Comparison of ENCODE assay signal across 8 mouse cellular contexts in the genomic region with DNA sequence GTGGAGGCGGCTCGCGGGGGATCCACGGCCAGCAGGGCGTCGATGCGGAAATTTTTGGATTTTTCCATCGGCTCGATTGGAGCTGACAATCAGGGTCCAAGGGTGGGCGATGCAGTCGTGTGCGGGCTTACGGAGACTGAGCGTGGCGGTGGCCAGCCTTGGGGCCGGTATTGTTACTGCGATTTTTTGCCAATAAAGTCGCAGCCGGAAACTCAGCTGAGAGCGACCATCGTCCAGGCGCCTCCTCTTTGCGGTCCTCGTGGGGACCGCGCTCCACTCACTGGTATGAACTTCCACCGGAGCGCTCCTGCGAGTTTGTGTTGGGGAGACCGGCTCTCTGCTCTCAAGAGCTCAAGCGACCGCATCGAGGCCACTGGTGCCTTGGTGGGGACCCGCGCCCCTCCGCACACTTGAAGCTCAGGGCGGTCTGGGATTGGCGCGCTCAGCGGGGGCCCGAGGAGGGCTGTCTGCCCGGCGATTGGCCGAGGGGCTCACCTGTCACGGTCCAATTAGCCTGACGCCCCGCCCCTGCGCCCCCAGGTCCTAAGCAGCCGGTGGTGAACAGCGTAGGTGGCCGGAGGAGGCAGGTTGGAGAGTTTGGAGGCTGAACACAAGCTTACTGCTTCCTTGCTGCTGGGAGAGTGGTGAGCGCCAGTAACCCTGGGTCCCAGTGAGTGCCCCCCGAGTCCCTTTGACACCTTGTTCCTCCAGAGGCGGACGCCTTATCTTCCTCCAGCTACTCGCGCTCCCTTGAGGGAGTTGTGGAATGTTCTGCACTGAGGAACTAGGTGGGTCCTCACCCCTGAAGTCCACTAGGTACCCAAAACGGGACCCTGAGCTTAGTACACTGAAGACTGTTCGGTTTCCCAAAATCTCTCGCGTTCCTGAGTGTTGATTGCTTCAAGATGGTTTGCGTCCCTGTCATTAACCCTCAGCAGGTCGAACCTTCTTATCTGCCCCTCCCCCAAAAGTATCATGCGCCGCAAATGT. TPM values are rescaled to one million over a fixed set of nuclear protein-coding genes. Genes with fewer than 3 reads are reported as not detected.
DNase-seq lines count a peak whose midpoint lies in the region; ATAC-seq and TF ChIP-seq lines count a peak whose summit lies in the region.

TSS of gene Mnx1 (minus strand) at position 263 of the 990 bp plus-strand sequence.

- H3K4me1 ChIP-seq in lung, embryonic 14.5 days (ENCODE audit: insufficient read depth), result no peaks in the 10 kb centered on the region
- peaks cover 36% of the 10 kb centered on the region for H3K4me1 ChIP-seq in forebrain, embryonic 10.5 days
- H3K4me1 ChIP-seq in limb, embryonic 14.5 days (ENCODE audit: control insufficient read depth, insufficient read depth, low read length), result peaks cover 10% of the 10 kb centered on the region; the same call in 1 of the 2 replicates
- H3K4me1 ChIP-seq in stomach, embryonic 16.5 days (ENCODE audit: control insufficient read depth, insufficient read depth, low read length), result peaks cover 10% of the 10 kb centered on the region; the same call in 1 of the 2 replicates

- H3K4me2 ChIP-seq in lung, embryonic 14.5 days, result peak within 1 kb of the TSS; percentile 71
- peak within 1 kb of the TSS; percentile 67 for H3K4me2 ChIP-seq in limb, embryonic 14.5 days (replicated peaks; ENCODE audit: low read depth, low read length, severe bottlenecking)
- H3K4me2 ChIP-seq in stomach, embryonic 16.5 days (ENCODE audit: low read depth, low read length), result peak within 1 kb of the TSS; percentile 76

- no peak for TF ChIP-seq CTCF in lung, embryonic 14.5 days (IDR thresholded peaks at IDR 0.05; ENCODE audit: low read depth)

- ATAC-seq in lung, embryonic 14.5 days (ENCODE audit: insufficient read depth), result peak; percentile 68
- ATAC-seq in limb, embryonic 14.5 days (ENCODE audit: low FRiP score, low read depth), result peak; percentile 53; the same call in 1 of the 2 replicates
- peak; percentile 89 for ATAC-seq in stomach, embryonic 16.5 days (ENCODE audit: insufficient read depth, low FRiP score)

- peak within 1 kb of the TSS; percentile 6; the same call in 1 of the 2 replicates for H3K9ac ChIP-seq in lung, embryonic 14.5 days
- 0 out of 2 replicates have a peak within 1 kb of the TSS, but pooled peaks have one; percentile 34 for H3K9ac ChIP-seq in limb, embryonic 14.5 days (ENCODE audit: low read depth, low read length, severe bottlenecking)
- peak within 1 kb of the TSS; percentile 72 for H3K9ac ChIP-seq in stomach, embryonic 16.5 days (ENCODE audit: low read length)

- peak within 1 kb of the TSS; percentile 38 for H3K4me3 ChIP-seq in lung, embryonic 14.5 days (ENCODE audit: low read depth, low read length)
- peak within 1 kb of the TSS; percentile 41 for H3K4me3 ChIP-seq in forebrain, embryonic 10.5 days
- H3K4me3 ChIP-seq in limb, embryonic 14.5 days (replicated peaks; ENCODE audit: low read length), result peak within 1 kb of the TSS; percentile 38
- peak within 1 kb of the TSS; percentile 57 for H3K4me3 ChIP-seq in stomach, embryonic 16.5 days (replicated peaks; ENCODE audit: low read length)

- under 1% methylated on average over 65 of the region's 65 CpGs for WGBS in lung, embryonic 14.5 days
- under 1% methylated on average over 65 of the region's 65 CpGs for WGBS in forebrain, embryonic 10.5 days
- 1% methylated on average over 60 of the region's 65 CpGs for WGBS in limb, embryonic 14.5 days
- under 1% methylated on average over 65 of the region's 65 CpGs for WGBS in stomach, embryonic 16.5 days

- H3K9me3 ChIP-seq in lung, embryonic 14.5 days (ENCODE audit: low read depth, low read length), result no peaks in the 10 kb centered on the region
- no peaks in the 10 kb centered on the region for H3K9me3 ChIP-seq in forebrain, embryonic 10.5 days
- H3K9me3 ChIP-seq in limb, embryonic 14.5 days (ENCODE audit: control insufficient read depth, low read length), result no peaks in the 10 kb centered on the region
- no peaks in the 10 kb centered on the region for H3K9me3 ChIP-seq in stomach, embryonic 16.5 days (replicated peaks; ENCODE audit: control insufficient read depth, low read length)

- peaks cover 100% of the 10 kb centered on the region for H3K27me3 ChIP-seq in lung, embryonic 14.5 days (ENCODE audit: insufficient read depth, low read length)
- H3K27me3 ChIP-seq in forebrain, embryonic 10.5 days (ENCODE audit: poor library complexity, severe bottlenecking), result peaks cover 100% of the 10 kb centered on the region
- peaks cover 100% of the 10 kb centered on the region for H3K27me3 ChIP-seq in limb, embryonic 14.5 days (ENCODE audit: control insufficient read depth, insufficient read depth, low read length)
- peaks cover 84% of the 10 kb centered on the region for H3K27me3 ChIP-seq in stomach, embryonic 16.5 days (ENCODE audit: control insufficient read depth, insufficient read depth, low read length)

- peak; percentile 34 for DNase-seq in lung, embryonic 14.5 days
- DNase-seq in lung, postnatal 10 days, result no peak
- peak; percentile 55 for DNase-seq in forebrain, embryonic 10.5 days (ENCODE audit: extremely low spot score, low spot score)
- no peak for DNase-seq in limb, embryonic 14.5 days (ENCODE audit: low spot score)
- DNase-seq in left cerebral cortex, adult 11 months (ENCODE audit: low spot score), result no peak
- DNase-seq in thymus, postnatal 36 days, result no peak
- no peak for DNase-seq in adipocyte (ENCODE audit: low spot score)

- TF ChIP-seq POLR2A in limb, embryonic 14.5 days (IDR thresholded peaks at IDR 0.05; ENCODE audit: borderline replicate concordance, extremely low read depth, insufficient read depth, insufficient read length), result no peak

- no peaks in the 10 kb centered on the region for H3K36me3 ChIP-seq in lung, embryonic 14.5 days (ENCODE audit: insufficient read depth)
- no peaks in the 10 kb centered on the region for H3K36me3 ChIP-seq in forebrain, embryonic 10.5 days (replicated peaks)
- H3K36me3 ChIP-seq in limb, embryonic 14.5 days (ENCODE audit: control insufficient read depth, insufficient read depth, low read length), result no peaks in the 10 kb centered on the region
- no peaks in the 10 kb centered on the region for H3K36me3 ChIP-seq in stomach, embryonic 16.5 days (ENCODE audit: control insufficient read depth, insufficient read depth, low read length)

- no peak within 1 kb of the TSS for H3K27ac ChIP-seq in lung, embryonic 14.5 days (ENCODE audit: low read depth)
- H3K27ac ChIP-seq in forebrain, embryonic 10.5 days, result no peak within 1 kb of the TSS
- no peak within 1 kb of the TSS for H3K27ac ChIP-seq in limb, embryonic 14.5 days (replicated peaks; ENCODE audit: low read depth, low read length)
- H3K27ac ChIP-seq in stomach, embryonic 16.5 days (ENCODE audit: low read length), result peak within 1 kb of the TSS; percentile 53

RNA-seq across cellular contexts. Expression of gene Mnx1, which starts in this region (rescaled TPM):
- polyA plus RNA-seq in lung, embryonic 14.5 days (2014; fragmentation: Nextera tagmentation; extraction: Ambion mirVana), result not detected in 2 replicates
- not detected in 2 replicates for polyA plus RNA-seq in forebrain, embryonic 10.5 days (2016; fragmentation: Nextera tagmentation; extraction: Ambion mirVana)
- 0.05 and 0.06 TPM in 2 replicates for polyA plus RNA-seq in limb, embryonic 14.5 days (2012; rRNA removed)
- not detected in 2 replicates for polyA plus RNA-seq in limb, embryonic 14.5 days (2014; fragmentation: Nextera tagmentation; extraction: Ambion mirVana)
- polyA plus RNA-seq in stomach, embryonic 16.5 days (2015; fragmentation: Nextera tagmentation; extraction: Ambion mirVana), result 0.75 and 1.1 TPM in 2 replicates

Comparison
In these comparisons a context has a peak if more than half of its experiments do, and no peak if none do; other contexts are left out.
1. Peak in DNase-seq, ATAC-seq, H3K4me3 ChIP-seq, H3K9ac ChIP-seq and H3K4me2 ChIP-seq in lung, embryonic 14.5 days; RNA of the gene not detected or under 1 TPM.
2. Peak in DNase-seq and H3K4me3 ChIP-seq in forebrain, embryonic 10.5 days; RNA of the gene not detected or under 1 TPM.
3. Peak in ATAC-seq, H3K4me3 ChIP-seq, H3K9ac ChIP-seq and H3K4me2 ChIP-seq in limb, embryonic 14.5 days; RNA of the gene not detected or under 1 TPM.
4. H3K9ac ChIP-seq: peak in every context shown above with its lines; median percentile 72 in stomach, embryonic 16.5 days; 34 in limb, embryonic 14.5 days; 6 in lung, embryonic 14.5 days.